Mouse (Mus musculus) forebrain, embryonic 14.5 days (tissue): Measurements from ENCODE around the gene Dennd4a. TPM values are rescaled to one million over a fixed set of nuclear protein-coding genes. Genes with fewer than 3 reads are reported as not detected.

Experiments used
- ATAC-seq: fragments of 200-750 bp; cut with Nextera tagmentation; 2 replicates; pipeline ENCODE4 v1.8.0; 2017; ENCODE audit warnings: mild to moderate bottlenecking, moderate library complexity
- DNase-seq: peaks from one replicate; pipeline ENCODE4 v3.0.0-alpha.2; 2015; ENCODE audit warnings: low spot score
- H3K27ac ChIP-seq: fragments of 300-500 bp; sonication (generic); 2 replicates; pipeline ENCODE4 v1.5.1; 2014; ENCODE audit warnings: low read depth, mild to moderate bottlenecking, control low read depth, low read length, moderate library complexity
- H3K27me3 ChIP-seq: fragments of 300-500 bp; sonication (generic); replicated peaks from 2 replicates; pipeline ENCODE4 v1.6.1; 2014; ENCODE audit warnings: low read length, control low read depth, mixed read lengths; ENCODE audit not compliant: control insufficient read depth, insufficient read depth
- H3K36me3 ChIP-seq: fragments of 300-500 bp; sonication (generic); 2 replicates; pipeline ENCODE4 v1.6.1; 2014; ENCODE audit warnings: low read length, control low read depth; ENCODE audit not compliant: control insufficient read depth, insufficient read depth
- H3K4me1 ChIP-seq: fragments of 300-500 bp; sonication (generic); 2 replicates; pipeline ENCODE4 v1.6.1; 2014; ENCODE audit warnings: antibody characterized with exemption, low read length, control low read depth; ENCODE audit not compliant: control insufficient read depth, insufficient read depth
- H3K4me2 ChIP-seq: fragments of 300-500 bp; sonication (generic); 2 replicates; pipeline ENCODE4 v1.6.1; 2014; ENCODE audit warnings: mild to moderate bottlenecking, control low read depth, low read length
- H3K4me3 ChIP-seq: fragments of 300-500 bp; sonication (generic); 2 replicates; pipeline ENCODE4 v1.5.1; 2014; ENCODE audit warnings: low read depth, low read length, control low read depth
- H3K9ac ChIP-seq: fragments of 300-500 bp; sonication (generic); 2 replicates; pipeline ENCODE4 v1.6.1; 2014; ENCODE audit warnings: mild to moderate bottlenecking, low read length, control low read depth, moderate library complexity
- H3K9me3 ChIP-seq: fragments of 300-500 bp; sonication (generic); replicated peaks from 2 replicates; pipeline ENCODE4 v1.6.1; 2016; ENCODE audit warnings: low read length, control low read depth, mixed read lengths; ENCODE audit not compliant: control insufficient read depth
- WGBS: fragments of 180-500 bp; shearing (Covaris S2); extraction: QIAGEN DNeasy Blood & Tissue Kit; methylation state at CpG from one replicate; pipeline ENCODE4 v1.1.7; 2014; 5-methylcytosine and 5-hydroxymethylcytosine counted together
- polyA plus RNA-seq: library from polyadenylated mRNA; unstranded; fragments of >200 nt; fragmentation: Nextera tagmentation; extraction: Ambion mirVana; gene quantifications from 2 replicates; pipeline ENCODE4 v1.2.1, GENCODE M21; 2014

Gene Dennd4a
- polyA plus RNA-seq, 1 experiment from 2014 or later = 7.5 TPM

- Histone ChIP-seq H3K4me2 (no peak overlapping the region), H3K4me1 (no peaks in the 10 kb centered on the region), H3K36me3 (peaks cover 19% of the 10 kb centered on the region), H3K9me3 (no peaks in the 10 kb centered on the region), H3K27ac (no peak overlapping the region), H3K9ac (no peak overlapping the region), H3K4me3 (no peak overlapping the region), H3K27me3 (no peaks in the 10 kb centered on the region)
- ATAC-seq (no peak), DNase-seq (no peak)
- 96% methylated on average over 4 of the region's 4 CpGs for WGBS
Observed at GRCm38 (mm10) chr9:64913406-64913805, 102.3 kb downstream of the Dennd4a start.

DNA sequence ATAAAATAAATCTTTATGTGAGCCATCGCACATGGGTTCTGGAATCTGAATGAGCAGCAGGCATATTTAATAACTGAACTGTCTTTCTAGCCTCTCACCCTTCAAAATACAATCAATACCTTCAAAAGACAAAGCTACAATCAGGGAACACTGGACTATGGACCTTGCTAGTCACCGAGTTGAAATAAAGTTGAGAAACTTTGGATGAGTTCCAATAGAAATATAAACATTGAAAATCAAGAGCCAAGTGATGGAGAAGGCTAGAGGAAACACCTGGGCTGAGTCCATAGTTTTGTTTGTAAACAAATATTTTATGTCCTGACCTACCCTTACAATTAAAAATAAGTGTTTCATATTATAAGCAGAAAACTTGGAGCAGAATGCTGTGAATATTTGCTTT is 102.8 kb downstream of the Dennd4a start:
- Histone ChIP-seq H3K36me3 (peaks cover 19% of the 10 kb centered on the region), H3K9me3 (no peaks in the 10 kb centered on the region), H3K4me3 (no peak overlapping the region), H3K4me2 (no peak overlapping the region), H3K4me1 (no peaks in the 10 kb centered on the region), H3K9ac (no peak overlapping the region), H3K27ac (no peak overlapping the region), H3K27me3 (no peaks in the 10 kb centered on the region)
- no peak for ATAC-seq
- DNase-seq = no peak
- 93% methylated on average over 2 of the region's 2 CpGs for WGBS

- H3K4me3 ChIP-seq = no peak overlapping the region
Observed at GRCm38 (mm10) chr9:64914629-64915028, 103.5 kb downstream of the Dennd4a start.

DNA sequence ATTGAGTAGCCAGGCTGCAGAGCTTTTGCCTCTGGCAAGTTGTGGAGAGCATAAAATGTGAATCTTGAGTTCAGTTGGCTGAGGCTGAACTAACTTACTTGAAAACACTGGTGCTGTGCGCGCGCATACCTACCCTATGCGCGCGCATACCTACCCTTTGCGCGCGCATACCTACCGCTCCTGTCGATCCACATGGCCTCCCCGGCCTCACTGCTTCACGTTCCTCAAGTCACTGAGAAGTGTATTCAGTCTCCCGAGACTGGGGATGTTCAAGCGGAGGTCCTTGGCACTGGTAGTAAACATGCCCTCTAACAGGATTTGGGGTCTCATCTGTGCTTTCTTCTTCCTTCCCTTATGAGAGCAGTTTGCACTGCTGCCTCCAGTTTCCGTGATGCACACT is 107.4 kb downstream of the Dennd4a start:
- peak overlapping the region; percentile 8; the same call in 1 of the 2 replicates for H3K4me3 ChIP-seq
- 46% methylated on average over 16 of the region's 16 CpGs for WGBS
- ATAC-seq = no peak

More at GRCm38 (mm10) chr9:64914629-64915028, 103.5 kb downstream of the Dennd4a start:
- H3K9me3 ChIP-seq = no peaks in the 10 kb centered on the region
- H3K27ac ChIP-seq = no peak overlapping the region
- WGBS = 86% methylated on average over 4 of the region's 4 CpGs
- H3K27me3 ChIP-seq = no peaks in the 10 kb centered on the region
- no peak for ATAC-seq
- H3K4me2 ChIP-seq = no peak overlapping the region
- no peaks in the 10 kb centered on the region for H3K4me1 ChIP-seq
- H3K9ac ChIP-seq = no peak overlapping the region
- DNase-seq = no peak
- H3K36me3 ChIP-seq = peaks cover 16% of the 10 kb centered on the region

GRCm38 (mm10) chr9:64925771-64926170 is 114.6 kb downstream of the Dennd4a start:
- H3K4me2 ChIP-seq = no peak overlapping the region
- no peaks in the 10 kb centered on the region; the same call in 1 of the 2 replicates for H3K27me3 ChIP-seq
- no peak overlapping the region for H3K4me3 ChIP-seq
- DNase-seq (peak; percentile 28), ATAC-seq (0 out of 2 replicates have a peak, but pooled peaks have one; percentile 29)
- no peaks in the 10 kb centered on the region for H3K9me3 ChIP-seq
- H3K27ac ChIP-seq = peak overlapping the region; percentile 23; the same call in 1 of the 2 replicates
- 14% methylated on average over 5 of the region's 5 CpGs for WGBS
- no peak overlapping the region for H3K9ac ChIP-seq
- 0 out of 2 replicates have a peak, but pooled peaks cover 7% of the 10 kb centered on the region for H3K4me1 ChIP-seq
- H3K36me3 ChIP-seq = no peaks in the 10 kb centered on the region

More for the DNA sequence above, 107.4 kb downstream of the Dennd4a start:
- DNase-seq = peak; percentile 37
- Histone ChIP-seq H3K27ac (no peak overlapping the region), H3K27me3 (no peaks in the 10 kb centered on the region), H3K9ac (no peak overlapping the region), H3K4me2 (peak overlapping the region; percentile 38), H3K4me1 (no peaks in the 10 kb centered on the region), H3K36me3 (peaks cover 3% of the 10 kb centered on the region; the same call in 1 of the 2 replicates), H3K9me3 (no peaks in the 10 kb centered on the region)

DNA sequence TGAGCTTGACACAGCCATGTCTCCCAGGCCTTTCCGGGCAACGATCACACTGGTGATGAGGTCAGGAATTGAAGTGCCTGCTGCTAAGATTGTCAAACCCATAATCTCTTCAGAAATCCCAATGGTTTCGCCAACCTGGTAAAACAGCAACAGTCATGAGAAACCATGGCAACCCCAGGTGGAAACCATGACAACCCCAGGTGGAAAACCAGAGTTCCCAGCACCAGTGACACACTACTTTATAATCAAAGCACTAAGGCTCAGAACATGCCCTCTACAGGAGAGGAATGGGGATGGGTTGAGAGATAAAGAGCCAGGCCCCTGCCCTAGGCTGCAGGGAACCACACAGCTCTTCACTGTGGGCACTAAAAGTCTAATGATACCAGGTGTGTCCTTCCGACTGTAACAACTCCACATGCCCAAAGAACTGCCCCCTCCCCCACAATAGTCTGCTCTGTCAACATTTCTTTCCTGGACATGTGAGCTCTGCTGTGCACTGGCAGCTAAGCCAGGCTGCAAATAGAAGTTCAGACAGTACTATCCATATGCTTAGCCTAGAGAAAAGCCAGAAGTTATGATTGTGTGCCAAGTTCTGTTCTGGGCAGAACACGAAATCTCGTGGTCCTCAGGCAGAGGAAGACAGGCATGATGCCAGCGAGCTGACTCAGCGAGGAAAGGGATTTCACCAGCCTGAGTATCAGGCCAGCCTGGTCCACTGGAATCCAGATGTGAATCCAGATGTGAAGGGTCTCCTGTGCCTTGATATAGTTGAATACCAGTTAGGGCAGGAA is 115.3 kb downstream of the Dennd4a start:
- 57% methylated on average over 8 of the region's 8 CpGs for WGBS
- no peak overlapping the region for H3K4me2 ChIP-seq
- no peaks in the 10 kb centered on the region; the same call in 1 of the 2 replicates for H3K27me3 ChIP-seq
- H3K9ac ChIP-seq = no peak overlapping the region
- peak overlapping the region; percentile 23; the same call in 1 of the 2 replicates for H3K27ac ChIP-seq
- ATAC-seq = peak; percentile 70
- 0 out of 2 replicates have a peak, but pooled peaks cover 7% of the 10 kb centered on the region for H3K4me1 ChIP-seq
- no peaks in the 10 kb centered on the region for H3K36me3 ChIP-seq
- peak; percentile 69 for DNase-seq
- no peaks in the 10 kb centered on the region for H3K9me3 ChIP-seq
- H3K4me3 ChIP-seq = no peak overlapping the region

GRCm38 (mm10) chr9:64930256-64930655 is 119.1 kb downstream of the Dennd4a start:
- DNase-seq (no peak), ATAC-seq (no peak)
- Histone ChIP-seq H3K4me1 (0 out of 2 replicates have a peak, but pooled peaks cover 7% of the 10 kb centered on the region), H3K27me3 (no peaks in the 10 kb centered on the region; the same call in 1 of the 2 replicates), H3K9ac (no peak overlapping the region), H3K9me3 (no peaks in the 10 kb centered on the region), H3K27ac (no peak overlapping the region), H3K4me2 (no peak overlapping the region), H3K4me3 (no peak overlapping the region), H3K36me3 (no peaks in the 10 kb centered on the region)
- 85% methylated on average over 4 of the region's 4 CpGs for WGBS

DNA sequence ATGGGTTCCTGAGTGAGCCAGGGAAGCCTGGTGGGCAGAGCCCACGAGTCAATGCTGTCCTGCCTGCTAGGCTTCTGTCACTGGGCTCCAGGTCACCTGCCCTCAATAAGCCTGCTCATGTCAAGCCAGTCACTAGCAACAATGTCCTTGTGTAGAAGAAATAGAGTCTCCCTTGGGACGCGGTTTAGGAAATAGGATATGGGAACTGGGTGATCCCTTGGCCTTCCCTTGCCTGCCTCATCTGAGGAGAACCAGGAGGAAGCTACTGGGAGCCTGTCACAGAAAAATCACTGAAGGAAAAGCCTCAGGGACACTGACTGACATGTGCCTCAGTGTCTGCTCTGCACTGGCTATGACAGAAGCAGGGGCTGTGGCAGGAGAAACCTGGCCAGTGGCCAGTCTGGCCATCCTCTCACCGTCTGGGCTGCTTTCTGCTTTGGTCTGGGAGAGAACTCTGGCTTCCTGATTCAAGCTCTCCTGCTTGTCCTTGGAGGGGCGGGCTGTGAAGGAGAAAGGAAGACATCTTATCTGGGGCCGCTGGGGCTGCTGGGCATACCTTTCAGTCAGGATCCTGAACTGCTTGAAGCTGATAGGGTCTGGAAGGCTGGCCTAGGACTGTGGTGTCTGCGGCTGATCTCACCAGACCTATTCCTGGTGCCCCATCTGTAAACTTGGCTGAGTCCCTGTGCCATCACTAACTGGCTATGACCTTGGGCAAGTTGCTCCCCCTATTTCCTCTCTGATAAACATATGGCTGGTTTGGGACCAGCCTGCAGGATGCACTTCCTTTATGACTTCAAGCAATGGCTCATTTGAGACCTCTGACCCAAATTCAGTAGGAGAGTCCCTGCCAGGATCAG is 120.8 kb downstream of the Dennd4a start:
- 80% methylated on average over 7 of the region's 7 CpGs for WGBS
- no peak overlapping the region for H3K9ac ChIP-seq
- H3K9me3 ChIP-seq = no peaks in the 10 kb centered on the region
- no peak overlapping the region for H3K4me2 ChIP-seq
- no peaks in the 10 kb centered on the region for H3K4me1 ChIP-seq
- H3K27ac ChIP-seq = no peak overlapping the region
- no peaks in the 10 kb centered on the region for H3K36me3 ChIP-seq
- no peak overlapping the region for H3K4me3 ChIP-seq
- no peaks in the 10 kb centered on the region; the same call in 1 of the 2 replicates for H3K27me3 ChIP-seq
- DNase-seq = no peak
- no peak for ATAC-seq
